Mouse (Mus musculus) T-helper 1 cell (primary cell): ENCODE results near the gene Tln2.

Source experiments
- in situ Hi-C: fragments of 300-600 bp; cut with MboI, MseI; formaldehyde crosslinking; loops from one replicate; pipeline ENCODE4 v1.15.1; 2025; ENCODE audit warnings: high pct_unique_total_duplicates

The Tln2 gene

GRCm38 (mm10) chr9:67362511-67362910 is 197.0 kb downstream of the Tln2 start:
- in situ Hi-C loops = no loop called here

- in situ Hi-C loops = no loop called here
These were observed 197.4 kb downstream of the Tln2 start for GRCm38 (mm10) chr9:67362053-67362452.

- in situ Hi-C loops = no loop called here
These were observed 198.0 kb downstream of the Tln2 start for GRCm38 (mm10) chr9:67361511-67361910.

GRCm38 (mm10) chr9:67354356-67354755 is 205.1 kb downstream of the Tln2 start:
- in situ Hi-C loops = no loop called here

GRCm38 (mm10) chr9:67353365-67353764 is 206.1 kb downstream of the Tln2 start:
- in situ Hi-C loops = no loop called here

GRCm38 (mm10) chr9:67348983-67349382 is 210.5 kb downstream of the Tln2 start:
- in situ Hi-C loops = no loop called here

- in situ Hi-C loops = no loop called here
These were observed 212.3 kb downstream of the Tln2 start for GRCm38 (mm10) chr9:67347184-67347583.

GRCm38 (mm10) chr9:67331281-67331680 is 228.2 kb downstream of the Tln2 start:
- in situ Hi-C loops = no loop called here

- in situ Hi-C loops = no loop called here
These were observed 231.1 kb downstream of the Tln2 start for GRCm38 (mm10) chr9:67328451-67328850.

GRCm38 (mm10) chr9:67321886-67322285 is 237.6 kb downstream of the Tln2 start:
- in situ Hi-C loops = no loop called here

GRCm38 (mm10) chr9:67315356-67315755 is 244.1 kb downstream of the Tln2 start:
- in situ Hi-C loops = no loop called here

- in situ Hi-C loops = no loop called here
These were observed 254.5 kb downstream of the Tln2 start for GRCm38 (mm10) chr9:67304992-67305391.

- in situ Hi-C loops = no loop called here
These were observed 255.5 kb downstream of the Tln2 start for GRCm38 (mm10) chr9:67303986-67304385.

- in situ Hi-C loops = no loop called here
These were observed 256.5 kb downstream of the Tln2 start for GRCm38 (mm10) chr9:67303038-67303437.

- in situ Hi-C loops = no loop called here
These were observed 257.0 kb downstream of the Tln2 start for GRCm38 (mm10) chr9:67302386-67302989.

GRCm38 (mm10) chr9:67301571-67301970 is 257.9 kb downstream of the Tln2 start:
- in situ Hi-C loops = no loop called here

- in situ Hi-C loops = no loop called here
These were observed 258.7 kb downstream of the Tln2 start for GRCm38 (mm10) chr9:67300769-67301168.

GRCm38 (mm10) chr9:67300346-67300745 is 259.2 kb downstream of the Tln2 start:
- in situ Hi-C loops = no loop called here

- in situ Hi-C loops = loop anchor here (5.0 kb wide), 1 partner anchor 83 kb away; no protein-coding TSS in a partner anchor
These were observed 260.3 kb downstream of the Tln2 start for GRCm38 (mm10) chr9:67299164-67299563.

GRCm38 (mm10) chr9:67297236-67297889 is 262.1 kb downstream of the Tln2 start:
- in situ Hi-C loops = loop anchor here (5.0 kb wide), 1 partner anchor 85 kb away; no protein-coding TSS in a partner anchor

GRCm38 (mm10) chr9:67287457-67287856 is 272.0 kb downstream of the Tln2 start:
- in situ Hi-C loops = no loop called here

GRCm38 (mm10) chr9:67286801-67287200 is 272.7 kb downstream of the Tln2 start:
- in situ Hi-C loops = no loop called here

- in situ Hi-C loops = no loop called here
These were observed 274.0 kb downstream of the Tln2 start for GRCm38 (mm10) chr9:67285544-67285943.
